Mouse (Mus musculus) cortical plate, adult 2 months (tissue): ENCODE results near the gene Eif3i.

Experiments used
- CTCF ChIP-seq: fragments of 200-500 bp; IDR thresholded peaks from 2 replicates; pipeline ENCODE4 v1.5.1; 2011; ENCODE audit warnings: mild to moderate bottlenecking, control low read depth, low read length; ENCODE audit not compliant: insufficient read depth; ENCODE audit errors: extremely low read depth
- POLR2A ChIP-seq: fragments of 200-500 bp; IDR thresholded peaks from 2 replicates; pipeline ENCODE4 v1.6.1; 2011; ENCODE audit warnings: mild to moderate bottlenecking, low read length, control low read depth; ENCODE audit not compliant: insufficient read depth; ENCODE audit errors: extremely low read depth

DNA sequence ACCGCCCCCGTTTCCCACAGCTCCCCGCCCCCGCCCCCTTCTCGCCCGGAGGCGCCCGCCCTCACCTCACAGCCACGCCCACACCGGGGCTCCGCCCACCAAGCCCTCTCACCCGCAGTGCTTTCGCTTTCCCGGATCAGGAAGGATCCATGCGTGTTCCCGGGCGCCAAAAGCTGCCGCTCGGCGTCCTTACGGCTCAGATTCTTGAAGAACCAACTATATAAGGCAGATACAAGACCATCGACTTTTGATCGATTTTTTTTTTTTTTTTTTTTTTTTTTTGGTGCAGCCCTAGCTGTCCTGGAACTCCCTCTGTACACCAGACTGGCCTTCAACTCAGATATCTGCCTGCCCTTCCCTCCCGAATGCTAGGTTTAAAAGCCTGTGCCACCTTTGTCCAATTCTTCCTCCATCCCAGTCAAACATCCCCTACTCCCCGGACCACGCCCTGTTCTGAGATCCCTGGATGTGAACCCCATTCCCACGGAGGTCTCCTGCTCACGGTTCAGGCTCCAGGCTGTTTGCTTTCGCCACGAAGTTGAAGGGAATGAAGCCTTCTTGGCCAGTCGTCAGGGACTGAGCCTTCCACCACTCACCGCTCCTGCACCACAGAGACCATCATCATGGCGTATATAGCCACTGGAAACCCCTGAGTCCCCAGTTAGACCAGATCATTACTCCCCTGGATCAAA lies 43.8 kb downstream of the Eif3i start:
- no peak for TF ChIP-seq CTCF
- TF ChIP-seq POLR2A, result peak; percentile 71; the same call in 1 of the 2 replicates
